Comparison of ENCODE assay signal across 9 mouse cellular contexts in genomic region chr11:120042141-120042838, GRCm38 (mm10). TPM values are rescaled to one million over a fixed set of nuclear protein-coding genes. Genes with fewer than 3 reads are reported as not detected.
DNase-seq lines count a peak whose midpoint lies in the region; ATAC-seq lines count a peak whose summit lies in the region.
"Had no signal": no experiment of that assay in that cellular context is flagged by ENCODE, and none has a peak within 500 bp of the region (broad histone marks: within the 10 kb centered on the region; RNA-seq: fewer than 3 reads in every experiment).

No protein-coding gene starts in this region.

- no peak for ATAC-seq in neural tube, embryonic 13.5 days (ENCODE audit: low read depth)
- no peak for ATAC-seq in neural tube, embryonic 15.5 days (ENCODE audit: low FRiP score)
- ATAC-seq in liver, embryonic 16.5 days (ENCODE audit: low read depth) = no peak
- ATAC-seq in stomach, embryonic 15.5 days (ENCODE audit: insufficient read depth, low FRiP score, low read depth) = no peak

- no peaks in the 10 kb centered on the region for H3K9me3 ChIP-seq in neural tube, embryonic 13.5 days
- no peaks in the 10 kb centered on the region for H3K9me3 ChIP-seq in neural tube, embryonic 15.5 days (replicated peaks)
- H3K9me3 ChIP-seq in liver, embryonic 16.5 days (replicated peaks; ENCODE audit: control insufficient read depth, low read length) = no peaks in the 10 kb centered on the region
- H3K9me3 ChIP-seq in stomach, embryonic 15.5 days = no peaks in the 10 kb centered on the region

- H3K36me3 ChIP-seq in neural tube, embryonic 13.5 days = no peaks in the 10 kb centered on the region
- no peaks in the 10 kb centered on the region for H3K36me3 ChIP-seq in neural tube, embryonic 15.5 days
- no peaks in the 10 kb centered on the region for H3K36me3 ChIP-seq in liver, embryonic 16.5 days (ENCODE audit: control insufficient read depth, insufficient read depth)
- no peaks in the 10 kb centered on the region for H3K36me3 ChIP-seq in stomach, embryonic 15.5 days

- peak; percentile 74 to 75 for DNase-seq in cerebellum, postnatal 10 days
- no peak for DNase-seq in cerebellum, adult 8-10 months
- no peak for DNase-seq in testis, postnatal 14 days (ENCODE audit: low spot score)
- DNase-seq in testis, postnatal 10 days (ENCODE audit: low spot score) = no peak

- peak overlapping the region; percentile 46 for H3K27ac ChIP-seq in neural tube, embryonic 13.5 days (replicated peaks)
- no peak overlapping the region for H3K27ac ChIP-seq in neural tube, embryonic 15.5 days (replicated peaks)
- peak overlapping the region; percentile 67 for H3K27ac ChIP-seq in liver, embryonic 16.5 days (ENCODE audit: low read length)
- H3K27ac ChIP-seq in stomach, embryonic 15.5 days = peak overlapping the region; percentile 28; the same call in 1 of the 2 replicates

- H3K4me3 ChIP-seq in neural tube, embryonic 13.5 days = no peak overlapping the region
- H3K4me3 ChIP-seq in neural tube, embryonic 15.5 days (replicated peaks) = no peak overlapping the region
- H3K4me3 ChIP-seq in liver, embryonic 16.5 days (ENCODE audit: low read depth, low read length) = no peak overlapping the region
- no peak overlapping the region for H3K4me3 ChIP-seq in stomach, embryonic 15.5 days (replicated peaks)
- H3K4me3 ChIP-seq: erythroblast, embryonic 14.5 days had no signal

- H3K27me3 ChIP-seq in neural tube, embryonic 13.5 days = peaks cover 4% of the 10 kb centered on the region; the same call in 1 of the 2 replicates
- H3K27me3 ChIP-seq in neural tube, embryonic 15.5 days (replicated peaks) = no peaks in the 10 kb centered on the region
- peaks cover 20% of the 10 kb centered on the region for H3K27me3 ChIP-seq in liver, embryonic 16.5 days (ENCODE audit: control insufficient read depth, insufficient read depth, low read depth, low read length)
- H3K27me3 ChIP-seq in stomach, embryonic 15.5 days (replicated peaks) = peaks cover 16% of the 10 kb centered on the region

- H3K4me1 ChIP-seq in neural tube, embryonic 13.5 days (replicated peaks) = peaks cover 66% of the 10 kb centered on the region
- H3K4me1 ChIP-seq in neural tube, embryonic 15.5 days = peaks cover 77% of the 10 kb centered on the region
- peaks cover 3% of the 10 kb centered on the region for H3K4me1 ChIP-seq in liver, embryonic 16.5 days (ENCODE audit: control insufficient read depth, low read depth, low read length)
- H3K4me1 ChIP-seq in stomach, embryonic 15.5 days = peaks cover 18% of the 10 kb centered on the region; the same call in 1 of the 2 replicates

- H3K9ac ChIP-seq in neural tube, embryonic 13.5 days = peak overlapping the region; percentile 39; the same call in 1 of the 2 replicates
- no peak overlapping the region for H3K9ac ChIP-seq in neural tube, embryonic 15.5 days (replicated peaks)
- no peak overlapping the region for H3K9ac ChIP-seq in liver, embryonic 16.5 days (ENCODE audit: low read depth, low read length)
- no peak overlapping the region for H3K9ac ChIP-seq in stomach, embryonic 15.5 days

- no peak overlapping the region for H3K4me2 ChIP-seq in neural tube, embryonic 13.5 days
- H3K4me2 ChIP-seq in neural tube, embryonic 15.5 days = no peak overlapping the region
- H3K4me2 ChIP-seq in liver, embryonic 16.5 days (ENCODE audit: low read depth, low read length) = no peak overlapping the region
- no peak overlapping the region for H3K4me2 ChIP-seq in stomach, embryonic 15.5 days

- whole genome bisulfite sequencing in neural tube, embryonic 13.5 days = 81% methylated on average over 7 of the region's 7 CpGs
- WGBS in neural tube, embryonic 15.5 days = 79% methylated on average over 7 of the region's 7 CpGs
- WGBS in liver, embryonic 16.5 days (ENCODE audit: insufficient replicate concordance) = 31% methylated on average over 7 of the region's 7 CpGs
- 58% methylated on average over 7 of the region's 7 CpGs for WGBS in stomach, embryonic 15.5 days

RNA-seq across cellular contexts. Expression of gene Aatk, which starts 4.7 kb away (rescaled TPM):
- polyA plus RNA-seq in neural tube, embryonic 13.5 days (2015; fragmentation: Nextera tagmentation; extraction: Ambion mirVana) = 28.2 and 34.2 TPM in 2 replicates
- polyA plus RNA-seq in neural tube, embryonic 15.5 days (2015; fragmentation: Nextera tagmentation; extraction: Ambion mirVana) = 38.2 and 46.2 TPM in 2 replicates
- 0.48 and 0.67 TPM in 2 replicates for polyA plus RNA-seq in liver, embryonic 16.5 days (2015; fragmentation: Nextera tagmentation; extraction: Ambion mirVana)
- 3.8 and 4.5 TPM in 2 replicates for polyA plus RNA-seq in stomach, embryonic 15.5 days (2015; fragmentation: Nextera tagmentation; extraction: Ambion mirVana)

RNA-seq across cellular contexts. Expression of gene Cep131, which starts 44.3 kb away (rescaled TPM):
- 26.1 and 31.3 TPM in 2 replicates for polyA plus RNA-seq in neural tube, embryonic 13.5 days (2015; fragmentation: Nextera tagmentation; extraction: Ambion mirVana)
- polyA plus RNA-seq in neural tube, embryonic 15.5 days (2015; fragmentation: Nextera tagmentation; extraction: Ambion mirVana) = 26.0 and 27.2 TPM in 2 replicates
- 3.3 and 3.4 TPM in 2 replicates for polyA plus RNA-seq in liver, embryonic 16.5 days (2015; fragmentation: Nextera tagmentation; extraction: Ambion mirVana)
- polyA plus RNA-seq in stomach, embryonic 15.5 days (2015; fragmentation: Nextera tagmentation; extraction: Ambion mirVana) = 21.6 and 25.1 TPM in 2 replicates

RNA-seq across cellular contexts. Expression of gene Tepsin, which starts 56.2 kb away (rescaled TPM):
- 20.6 and 21.7 TPM in 2 replicates for polyA plus RNA-seq in neural tube, embryonic 13.5 days (2015; fragmentation: Nextera tagmentation; extraction: Ambion mirVana)
- polyA plus RNA-seq in neural tube, embryonic 15.5 days (2015; fragmentation: Nextera tagmentation; extraction: Ambion mirVana) = 22.3 and 23.9 TPM in 2 replicates
- polyA plus RNA-seq in liver, embryonic 16.5 days (2015; fragmentation: Nextera tagmentation; extraction: Ambion mirVana) = 6.3 and 7.2 TPM in 2 replicates
- 17.7 and 19.0 TPM in 2 replicates for polyA plus RNA-seq in stomach, embryonic 15.5 days (2015; fragmentation: Nextera tagmentation; extraction: Ambion mirVana)

RNA-seq across cellular contexts. Expression of gene Ndufaf8, which starts 56.4 kb away (rescaled TPM):
- polyA plus RNA-seq in neural tube, embryonic 13.5 days (2015; fragmentation: Nextera tagmentation; extraction: Ambion mirVana) = 38.0 and 45.6 TPM in 2 replicates
- 49.4 and 64.3 TPM in 2 replicates for polyA plus RNA-seq in neural tube, embryonic 15.5 days (2015; fragmentation: Nextera tagmentation; extraction: Ambion mirVana)
- polyA plus RNA-seq in liver, embryonic 16.5 days (2015; fragmentation: Nextera tagmentation; extraction: Ambion mirVana) = 36.3 and 45.3 TPM in 2 replicates
- 81.5 and 83.1 TPM in 2 replicates for polyA plus RNA-seq in stomach, embryonic 15.5 days (2015; fragmentation: Nextera tagmentation; extraction: Ambion mirVana)

Comparison
In these comparisons a context has a peak if more than half of its experiments do, and no peak if none do; other contexts are left out.
1. DNase-seq: peak in cerebellum, postnatal 10 days (2 of 2); none in cerebellum, adult 8-10 months (single experiment), testis, postnatal 14 days (single experiment) and testis, postnatal 10 days (single experiment).